30 mouse cellular contexts compared by ENCODE assay signal in the genomic region with DNA sequence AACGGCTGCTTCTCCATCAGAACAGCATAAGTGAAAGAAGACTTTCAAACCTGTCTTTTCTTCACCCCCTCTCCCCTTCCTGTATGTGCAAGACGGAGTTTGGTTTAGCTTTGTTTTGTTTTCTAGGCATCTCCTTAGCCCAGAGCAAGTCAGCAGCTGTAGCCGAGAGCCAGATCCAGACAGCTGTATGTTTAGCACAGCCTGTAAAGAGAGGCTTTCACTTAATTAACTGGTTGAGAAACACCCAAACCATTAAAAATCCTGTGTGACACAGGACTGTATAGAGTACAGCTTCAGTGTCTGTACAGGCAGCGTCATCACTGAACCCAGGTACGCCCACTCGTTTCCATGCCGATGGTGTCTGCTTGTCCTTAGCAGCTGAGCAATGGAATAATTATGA. TPM values are rescaled to one million over a fixed set of nuclear protein-coding genes. Genes with fewer than 3 reads are reported as not detected.
"Had no signal": no experiment of that assay in that cellular context is flagged by ENCODE, and none has a peak within 500 bp of the region (broad histone marks: within the 10 kb centered on the region; RNA-seq: fewer than 3 reads in every experiment).

No protein-coding gene starts in this region.

- H3K4me3 ChIP-seq: gastrocnemius, adult 2 months; heart, embryonic 10.5 days; heart, embryonic 12.5 days; hindbrain, embryonic 10.5 days; hindbrain, embryonic 12.5 days; intestine, embryonic 15.5 days; layer of hippocampus, adult 2 months; left cerebral cortex, adult 2 months; limb, embryonic 10.5 days; limb, embryonic 12.5 days had no signal

- H3K9me3 ChIP-seq: heart, embryonic 10.5 days; heart, embryonic 12.5 days; hindbrain, embryonic 10.5 days; hindbrain, embryonic 12.5 days; intestine, embryonic 15.5 days; limb, embryonic 10.5 days; limb, embryonic 12.5 days had no signal

- DNase-seq: gastrocnemius, adult 2 months; gastrocnemius, postnatal 10 days; gastrocnemius, postnatal 25 days; heart, adult 18-20 months; heart, postnatal 10 days; heart, postnatal 4 days; kidney, adult 18-20 months; kidney, adult 8-10 months; kidney, postnatal 10 days; kidney, postnatal 25 days; kidney, postnatal 4 days had no signal

- H3K4me1 ChIP-seq: intestine, embryonic 15.5 days had no signal

- H3K9ac ChIP-seq: heart, embryonic 12.5 days; hindbrain, embryonic 12.5 days; hindbrain, embryonic 14.5 days; intestine, embryonic 15.5 days; limb, embryonic 12.5 days had no signal

- H3K27ac ChIP-seq: gastrocnemius, adult 2 months; heart, embryonic 10.5 days; hindbrain, embryonic 10.5 days; hindbrain, embryonic 12.5 days; hindbrain, embryonic 14.5 days; intestine, embryonic 15.5 days; layer of hippocampus, adult 2 months; left cerebral cortex, adult 2 months; limb, embryonic 10.5 days; limb, embryonic 12.5 days had no signal

- H3K36me3 ChIP-seq: heart, embryonic 10.5 days; heart, embryonic 12.5 days; hindbrain, embryonic 10.5 days; hindbrain, embryonic 12.5 days; intestine, embryonic 15.5 days; limb, embryonic 10.5 days; limb, embryonic 12.5 days had no signal

- H3K4me2 ChIP-seq: heart, embryonic 12.5 days; hindbrain, embryonic 12.5 days; hindbrain, embryonic 14.5 days; intestine, embryonic 15.5 days; limb, embryonic 12.5 days had no signal

- H3K27me3 ChIP-seq: heart, embryonic 12.5 days; hindbrain, embryonic 12.5 days; intestine, embryonic 15.5 days; limb, embryonic 12.5 days had no signal

- ATAC-seq: hindbrain, embryonic 16.5 days; inflammation-experienced regulatory T-cells, adult 6 months; intestine, embryonic 15.5 days; intestine, postnatal 0 days had no signal

RNA-seq across cellular contexts. Expression of gene Svs1, which starts 38.6 kb away (rescaled TPM):
- polyA plus RNA-seq: frontal cortex, adult 2 months; heart, embryonic 10.5 days; heart, embryonic 12.5 days; heart, embryonic 14.5 days; heart, embryonic 16.5 days; hindbrain, embryonic 10.5 days; hindbrain, embryonic 12.5 days; hindbrain, embryonic 14.5 days; hindbrain, embryonic 16.5 days; inflammation-experienced regulatory T-cells, adult 6 months; intestine, embryonic 15.5 days; intestine, postnatal 0 days; kidney, embryonic 14.5 days; kidney, embryonic 16.5 days; limb, embryonic 10.5 days; limb, embryonic 12.5 days; limb, embryonic 14.5 days had no signal

RNA-seq across cellular contexts. Expression of gene Doxl2, which starts 50.5 kb away (rescaled TPM):
- polyA plus RNA-seq: frontal cortex, adult 2 months; heart, embryonic 10.5 days; heart, embryonic 12.5 days; heart, embryonic 14.5 days; heart, embryonic 16.5 days; hindbrain, embryonic 10.5 days; hindbrain, embryonic 12.5 days; hindbrain, embryonic 14.5 days; hindbrain, embryonic 16.5 days; inflammation-experienced regulatory T-cells, adult 6 months; intestine, embryonic 15.5 days; intestine, postnatal 0 days; kidney, embryonic 14.5 days; kidney, embryonic 16.5 days; limb, embryonic 10.5 days; limb, embryonic 12.5 days; limb, embryonic 14.5 days had no signal
